Mouse (Mus musculus): Measurements from ENCODE around the gene Gpc2. TPM values are rescaled to one million over a fixed set of nuclear protein-coding genes. Genes with fewer than 3 reads are reported as not detected.

Gene Gpc2
- total RNA-seq, 2 experiments from 2014 or later = 6.7 to 8.2 TPM

DNA sequence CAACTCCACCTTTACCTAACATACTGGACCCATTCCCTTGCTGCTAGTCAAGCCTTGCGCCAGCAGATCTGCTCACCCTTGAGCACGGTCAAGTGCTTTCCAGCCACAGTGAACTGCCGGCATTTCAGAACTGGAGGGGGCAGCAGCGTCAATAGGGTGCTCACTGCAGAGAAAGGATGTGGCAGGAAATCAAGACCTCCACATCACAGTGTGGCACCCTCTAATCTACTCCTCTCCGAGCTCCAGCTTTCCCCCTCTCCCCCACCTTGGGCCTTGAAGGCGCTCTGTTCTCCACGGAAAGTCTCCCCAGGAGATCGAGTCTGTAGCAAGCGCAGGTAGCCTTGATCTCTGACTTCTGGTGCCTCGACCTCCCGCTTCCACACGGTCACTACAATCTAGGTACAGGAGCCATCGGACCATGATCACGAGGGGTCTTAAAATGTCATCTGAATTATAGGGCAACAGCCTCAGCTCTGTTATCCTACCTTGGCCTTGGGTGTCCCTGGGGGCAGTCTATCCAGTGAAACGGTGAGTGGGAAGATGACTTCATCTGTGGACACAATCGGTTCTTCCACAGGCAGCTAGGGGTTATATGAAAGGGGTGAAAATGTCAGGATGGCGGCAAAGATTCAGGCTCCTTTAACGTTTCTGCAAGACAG, 17.1 kb downstream of the Gpc2 start:
- DNase-seq (ENCODE audit: low spot score in 2 of 2) = no peak

DNA sequence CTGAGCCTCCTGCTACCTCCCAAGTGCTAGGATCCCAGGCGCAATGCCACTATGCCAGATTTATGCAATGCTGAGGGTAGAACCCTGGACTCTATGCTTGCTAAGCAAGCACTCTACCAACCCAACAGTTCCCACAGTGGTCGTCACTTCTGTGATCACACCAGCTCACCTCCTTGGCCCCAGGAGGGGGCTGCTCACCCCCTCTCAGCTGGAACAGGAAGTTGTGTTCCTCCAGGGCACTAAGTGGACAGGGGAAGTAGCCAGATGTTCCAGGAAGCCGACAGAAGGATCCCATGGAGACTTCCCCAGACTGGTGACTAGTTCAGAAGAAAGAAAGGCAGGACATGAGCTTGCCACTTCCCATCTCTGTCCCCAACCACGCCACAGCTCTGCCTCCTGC, 17.8 kb downstream of the Gpc2 start:
- no peak for DNase-seq (ENCODE audit: low spot score in 2 of 2)

DNA sequence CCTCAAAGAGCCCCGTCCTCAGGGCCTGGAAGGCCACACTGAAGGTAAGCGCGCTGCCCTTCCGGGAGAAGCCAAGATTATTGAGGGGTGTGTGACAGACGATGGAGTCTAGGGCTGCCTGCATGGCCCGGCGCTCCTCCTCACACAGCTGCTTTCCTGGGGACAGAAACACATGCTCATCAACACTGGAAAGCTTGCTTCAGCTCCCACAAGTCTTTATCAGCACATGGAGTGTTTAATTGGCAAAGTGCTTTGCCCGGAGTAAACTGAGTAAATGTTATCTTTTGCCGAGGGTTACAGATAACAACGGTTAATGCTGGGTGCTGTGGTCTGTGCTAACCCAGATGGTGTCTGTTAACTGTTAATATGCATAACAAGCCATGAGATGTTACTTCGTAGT, 19.0 kb downstream of the Gpc2 start:
- no peak for DNase-seq (ENCODE audit: low spot score in 2 of 2)

DNA sequence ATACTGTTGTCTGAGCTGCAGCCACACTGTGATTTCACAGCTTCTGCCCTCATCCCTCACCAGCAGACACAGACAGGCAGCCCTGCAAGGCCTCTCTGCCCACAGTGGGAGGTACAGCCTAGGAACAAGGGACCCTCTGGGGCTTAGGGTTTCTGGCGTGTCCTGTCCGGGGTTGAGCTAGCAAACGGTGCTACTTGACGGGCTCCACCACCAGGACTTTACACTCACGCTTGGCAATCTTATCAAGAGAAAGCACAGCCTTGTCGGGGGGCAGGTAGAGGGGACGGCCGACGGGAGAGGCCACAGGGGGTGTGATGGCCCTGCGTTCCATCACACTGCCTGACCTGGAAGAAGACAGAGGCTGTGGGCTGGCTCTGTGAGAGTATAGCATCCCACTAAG, 19.8 kb downstream of the Gpc2 start:
- DNase-seq (ENCODE audit: low spot score in 2 of 2) = no peak

DNA sequence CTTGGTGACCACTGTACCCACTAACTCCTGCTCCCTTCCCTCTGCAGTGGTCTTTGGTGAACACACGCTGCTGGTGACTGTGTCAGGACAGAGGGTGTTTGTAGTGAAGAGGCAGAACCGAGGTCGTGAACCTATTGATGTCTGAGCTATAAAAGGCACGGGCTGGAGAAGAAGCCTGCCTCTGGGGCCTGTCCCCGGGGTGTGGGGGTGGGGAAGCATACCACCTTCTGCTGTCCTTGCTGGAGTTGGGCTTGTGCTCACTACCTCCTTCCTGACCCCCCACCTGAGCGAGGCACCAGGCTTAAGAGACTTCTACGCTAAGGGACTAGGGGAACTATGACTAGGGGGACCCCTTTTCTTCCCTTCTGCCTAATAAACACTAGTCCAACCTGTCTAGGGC, 20.8 kb downstream of the Gpc2 start:
- DNase-seq (ENCODE audit: low spot score in 2 of 2) = no peak

DNA sequence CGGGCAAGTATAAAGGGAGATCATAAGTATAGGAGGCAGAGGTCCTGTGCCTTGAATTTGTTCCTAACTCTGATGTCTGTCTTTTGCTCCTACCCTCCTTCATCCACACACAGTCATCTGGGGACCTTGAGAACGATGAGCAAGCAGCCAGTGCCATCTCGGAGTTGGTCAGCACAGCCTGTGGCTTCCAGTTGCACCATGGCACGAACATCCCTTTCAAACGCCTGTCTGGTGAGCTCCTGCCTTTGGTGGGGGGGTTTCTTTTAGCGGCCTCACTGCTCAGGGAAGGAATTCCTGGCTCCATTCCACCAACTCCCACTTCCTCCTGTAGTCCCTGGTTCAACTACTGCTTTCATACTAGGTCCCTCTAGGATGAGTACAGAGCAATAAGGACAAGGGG, 21.3 kb downstream of the Gpc2 start:
- DNase-seq (ENCODE audit: low spot score in 2 of 2) = no peak

DNA sequence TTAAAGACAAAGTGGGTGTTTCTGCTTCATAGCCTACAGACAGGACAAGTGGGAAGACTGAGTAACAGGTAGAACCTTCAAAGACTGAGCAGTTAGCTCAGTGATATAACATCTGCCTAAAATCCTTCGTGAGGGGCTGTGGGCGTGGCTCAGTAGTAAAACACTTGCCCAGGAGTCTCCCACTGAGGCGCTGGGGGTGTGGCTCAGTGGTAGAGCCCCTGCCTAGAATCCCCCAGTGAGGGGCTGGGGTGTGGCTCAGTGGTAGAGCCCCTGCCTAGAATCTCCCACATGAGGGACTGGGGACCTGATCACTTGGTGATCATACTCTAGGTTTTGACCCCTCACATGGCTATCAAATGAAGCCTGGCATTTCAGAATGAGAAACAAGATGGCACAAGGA, 21.7 kb downstream of the Gpc2 start:
- no peak for DNase-seq (ENCODE audit: low spot score in 2 of 2)

DNA sequence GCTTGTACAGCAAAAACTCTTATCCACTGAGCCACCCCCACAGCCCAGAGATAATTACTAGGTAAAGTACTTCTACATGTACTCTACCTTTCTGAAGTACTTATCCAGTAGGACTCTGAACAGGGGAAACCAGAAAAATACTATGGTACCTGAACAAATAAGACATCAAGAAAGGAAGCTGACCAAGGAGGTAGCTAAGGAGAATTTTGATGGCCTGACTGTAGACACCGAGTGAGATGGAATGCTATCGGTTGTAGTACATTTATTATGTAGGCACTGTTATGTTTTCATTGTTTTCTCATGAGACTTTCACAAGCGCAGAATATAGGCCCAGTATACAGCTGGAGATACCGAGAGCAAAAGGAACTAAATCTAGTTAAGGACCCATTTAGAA, 22.2 kb downstream of the Gpc2 start:
- DNase-seq (ENCODE audit: low spot score in 2 of 2) = no peak

DNA sequence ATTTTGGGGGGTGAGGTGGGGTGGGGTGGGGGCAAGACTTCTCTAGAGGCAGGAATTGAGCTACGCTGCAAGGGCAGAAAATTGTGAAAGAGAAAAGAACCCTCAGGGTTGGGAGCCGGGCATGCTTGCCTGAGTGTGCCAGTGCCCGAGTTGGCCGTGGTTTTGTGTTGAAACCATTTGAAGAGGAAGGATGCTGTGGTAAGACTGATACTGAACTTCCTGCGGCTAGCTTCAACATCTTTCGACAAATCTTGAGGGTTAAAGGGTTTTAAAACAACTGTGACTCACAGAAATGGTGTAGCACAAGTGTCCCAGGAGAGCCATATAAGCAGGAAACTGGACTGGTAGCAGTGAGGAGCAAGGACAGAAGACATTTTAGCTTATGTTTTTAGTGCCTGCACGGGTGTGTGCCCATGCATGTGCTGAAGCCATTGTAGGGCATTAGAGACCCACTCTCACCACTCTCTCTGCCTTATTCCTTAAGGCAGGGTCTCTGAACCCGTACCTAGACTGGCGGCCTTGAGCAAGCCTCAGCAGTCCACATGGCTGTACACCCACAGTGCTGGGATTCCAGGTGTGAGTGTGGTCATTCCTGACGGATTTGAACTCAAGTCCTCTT, 22.7 kb downstream of the Gpc2 start:
- no peak for DNase-seq (ENCODE audit: low spot score in 2 of 2)

DNA sequence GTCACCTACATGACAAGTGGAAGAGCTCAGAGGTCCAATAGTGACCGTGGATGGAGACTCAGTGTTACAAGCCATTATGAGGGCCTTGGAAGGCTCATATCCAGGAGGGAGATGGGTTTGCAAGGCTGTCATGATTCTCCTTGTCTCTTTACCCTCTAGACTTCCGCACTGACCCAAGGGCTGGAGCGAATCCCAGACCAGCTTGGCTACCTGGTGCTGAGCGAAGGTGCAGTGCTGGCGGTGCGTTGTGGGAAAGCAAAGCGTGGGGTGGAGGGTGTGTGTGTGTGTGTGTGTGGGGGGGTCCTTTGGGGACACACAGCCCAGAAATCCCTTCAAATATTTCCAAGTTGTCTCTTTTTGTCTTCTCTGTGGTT, 23.7 kb downstream of the Gpc2 start:
- no peak for DNase-seq (ENCODE audit: low spot score in 2 of 2)

DNA sequence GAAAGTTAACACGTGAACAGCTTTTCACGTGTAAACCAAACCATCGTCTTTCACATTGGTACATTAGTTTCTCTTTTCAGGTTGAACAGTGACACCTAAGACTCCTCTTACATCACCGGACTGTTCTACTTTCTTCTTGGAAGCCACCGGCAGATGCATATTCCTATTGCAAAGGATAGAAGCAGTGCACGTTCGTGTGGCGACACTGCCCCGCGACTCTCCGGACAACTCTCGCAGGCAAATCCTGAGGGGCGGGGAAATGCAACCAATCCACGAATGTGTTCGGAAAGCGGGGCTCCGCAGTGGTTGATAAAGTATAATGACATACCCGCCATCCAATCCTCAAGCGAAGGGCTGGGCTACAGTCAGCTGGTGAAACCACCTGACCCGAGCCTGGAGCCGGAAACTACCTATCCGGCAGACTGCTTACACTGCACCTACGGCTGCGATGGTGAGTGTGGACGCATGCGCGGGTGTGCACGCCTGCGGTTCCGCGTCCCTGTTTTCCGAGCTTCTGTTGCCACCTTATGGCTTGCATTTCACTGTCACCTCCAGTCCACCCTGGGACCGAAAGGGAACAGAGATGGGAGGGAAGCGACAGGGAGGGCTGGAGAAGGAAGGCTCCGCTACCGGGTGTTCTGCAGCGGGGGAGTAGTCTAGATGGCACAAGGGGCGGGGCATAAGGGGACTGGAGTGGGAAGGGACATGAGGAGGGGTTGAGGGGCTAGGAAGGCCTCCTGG, 24.3 kb downstream of the Gpc2 start, which contains the start of gene Lamtor4:
TSS of gene Lamtor4 (plus strand) at position 130 of the 741 bp plus-strand sequence.
- peak; percentile 91 to 98 for DNase-seq (ENCODE audit: low spot score in 2 of 2)

DNA sequence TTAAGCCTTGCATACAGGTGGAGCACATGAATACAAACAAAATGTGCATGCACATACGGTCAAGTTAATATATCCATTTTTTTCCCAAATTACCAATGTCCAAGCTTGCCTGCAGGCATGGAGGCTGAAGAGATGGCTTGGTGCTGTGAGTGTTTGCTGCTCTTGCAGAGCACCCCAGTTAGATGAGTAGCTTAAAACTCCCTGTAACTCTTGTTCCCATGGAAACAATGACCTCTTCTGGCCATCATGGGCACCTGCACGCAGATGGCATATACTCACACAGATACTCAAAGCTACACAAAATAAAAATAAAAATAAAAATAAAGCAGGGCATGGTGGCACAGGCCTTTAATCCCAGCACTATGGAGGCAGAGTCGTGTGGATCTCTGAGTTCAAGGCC, 26.7 kb downstream of the Gpc2 start:
- DNase-seq (ENCODE audit: low spot score in 2 of 2) = no peak

DNA sequence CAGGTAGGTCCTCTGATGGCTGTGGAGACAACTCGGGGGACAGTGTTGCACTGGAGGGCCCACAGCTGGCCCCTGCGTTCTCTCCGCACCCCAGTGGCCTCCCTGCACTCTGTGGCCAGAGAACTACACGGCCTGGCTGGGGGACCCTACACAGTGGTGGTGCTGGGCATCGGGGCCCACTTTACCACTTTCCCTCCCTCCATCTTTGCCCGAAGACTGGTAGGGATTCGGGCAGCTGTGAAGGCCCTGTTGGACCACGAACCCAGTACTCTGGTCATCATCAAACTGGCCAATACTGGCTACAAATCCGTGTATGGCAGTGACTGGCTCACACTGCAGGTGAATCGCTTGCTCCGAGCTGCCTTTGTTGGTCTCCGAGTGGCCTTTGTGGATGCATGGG, 28.7 kb downstream of the Gpc2 start:
- DNase-seq (ENCODE audit: low spot score in 2 of 2) = no peak

DNA sequence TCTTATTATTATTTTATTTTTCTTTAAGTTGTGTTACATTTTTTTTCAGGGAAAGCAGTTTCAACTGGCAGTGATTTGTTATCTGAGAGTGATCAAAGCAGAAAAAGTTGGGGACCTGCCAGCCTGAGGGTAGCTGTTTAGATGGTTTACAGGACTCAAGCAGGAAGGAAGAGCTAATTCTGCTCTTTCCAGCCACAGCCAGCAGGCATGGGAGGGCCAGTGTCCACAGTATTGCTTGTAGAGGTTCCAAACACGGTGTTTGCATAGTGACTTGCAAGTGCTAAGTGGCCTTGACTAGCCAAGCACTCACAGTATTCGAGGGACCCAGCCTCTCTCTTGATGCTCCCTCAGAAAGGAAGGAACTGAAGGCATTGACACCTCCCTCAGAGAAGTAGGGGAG, 38.3 kb downstream of the Gpc2 start:
- DNase-seq (ENCODE audit: low spot score in 2 of 2) = no peak

DNA sequence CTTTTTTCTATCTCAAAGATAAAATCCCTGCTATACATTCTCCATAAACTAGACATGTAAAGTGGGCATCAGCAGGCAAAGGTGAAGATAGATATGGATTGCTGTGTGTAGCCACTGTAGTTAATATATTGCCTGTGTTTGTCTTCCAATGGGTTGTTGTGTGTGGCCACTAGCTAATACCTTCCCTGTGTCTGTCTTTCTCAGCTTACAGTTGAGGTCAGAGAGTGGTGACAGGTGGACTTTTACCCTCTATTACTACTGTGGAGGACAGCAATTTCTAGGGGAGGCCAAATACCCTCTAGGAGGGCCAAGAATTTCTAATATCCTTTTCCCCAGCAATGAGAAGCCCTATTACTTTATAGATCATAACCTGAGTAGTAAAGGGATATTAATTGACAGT, 45.6 kb downstream of the Gpc2 start:
- DNase-seq (ENCODE audit: low spot score in 2 of 2) = no peak

DNA sequence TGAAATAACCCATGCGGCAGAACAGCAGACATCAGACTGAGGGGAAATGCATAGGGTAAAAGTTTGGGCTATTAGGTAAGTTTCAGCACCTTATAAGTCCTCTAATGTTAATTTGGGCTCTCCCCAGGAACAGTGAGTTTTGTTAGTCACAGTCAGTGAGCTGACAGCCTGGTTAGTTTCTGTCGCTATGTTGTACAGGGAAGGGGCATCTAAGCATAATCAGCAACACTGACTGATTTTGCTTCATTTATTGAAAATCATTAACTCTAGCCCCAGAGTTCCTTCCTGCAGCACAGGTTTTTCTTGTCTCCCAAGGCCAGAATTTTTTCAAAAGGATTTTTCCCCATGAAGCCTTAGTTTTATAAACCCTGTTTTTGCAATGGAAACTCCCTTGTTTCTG, 46.0 kb downstream of the Gpc2 start:
- DNase-seq (ENCODE audit: low spot score in 2 of 2) = no peak

DNA sequence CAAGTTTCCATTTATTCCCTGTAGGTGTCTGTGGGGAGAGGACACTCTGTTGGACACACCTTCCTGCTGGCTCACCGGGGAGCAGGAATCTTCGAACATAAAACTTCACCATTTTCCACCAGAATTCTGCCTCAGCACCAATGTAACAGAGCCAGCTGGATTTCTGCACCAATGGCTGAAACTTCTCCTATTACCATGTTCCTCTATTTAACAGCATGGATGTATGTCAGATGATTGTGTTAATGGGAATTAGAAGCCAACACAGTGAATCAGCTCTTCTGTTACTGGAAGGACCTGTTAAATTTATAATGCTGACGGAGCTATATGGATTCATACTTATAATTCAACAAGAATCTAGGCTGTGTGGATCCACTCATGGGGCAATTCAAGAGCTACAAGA, 50.3 kb downstream of the Gpc2 start:
- DNase-seq (ENCODE audit: low spot score in 2 of 2) = no peak

DNA sequence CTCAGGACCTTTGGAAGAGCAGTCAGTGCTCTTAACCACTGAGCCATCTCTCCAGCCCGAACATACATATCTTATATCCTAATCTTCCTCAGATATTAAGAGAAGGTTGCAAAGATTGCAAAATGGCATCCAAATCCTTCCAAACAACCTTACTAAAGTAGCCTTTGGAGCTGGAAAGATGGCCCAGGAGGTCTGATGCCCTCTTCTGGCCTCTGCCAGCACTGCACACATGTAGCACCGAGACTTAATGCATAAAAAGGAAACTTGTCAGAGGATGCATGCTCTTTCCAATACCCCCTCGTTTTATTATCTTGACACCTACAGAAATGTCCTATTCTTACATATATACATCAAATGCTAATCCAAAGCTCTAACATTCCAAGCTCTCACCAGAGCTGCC, 51.8 kb downstream of the Gpc2 start:
- no peak for DNase-seq (ENCODE audit: low spot score in 2 of 2)

DNA sequence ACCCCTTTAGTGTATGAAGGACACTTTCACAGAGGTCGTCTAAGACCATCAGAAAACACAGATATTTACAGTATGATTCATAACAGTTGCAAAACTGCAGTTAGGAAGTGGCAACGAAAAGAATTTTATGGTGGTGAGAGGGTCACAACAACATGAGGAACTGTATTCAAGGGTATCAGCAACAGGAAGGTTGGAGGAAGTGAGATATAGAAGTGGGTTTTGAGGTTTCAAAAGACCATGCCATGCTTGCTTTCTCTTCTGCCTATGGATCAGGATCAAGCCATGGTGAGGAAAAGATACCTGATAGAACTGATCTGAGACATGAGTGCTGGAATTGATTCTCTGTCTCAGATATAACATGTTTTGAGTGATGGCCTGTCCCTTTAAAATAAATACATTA, 52.4 kb downstream of the Gpc2 start:
- DNase-seq (ENCODE audit: low spot score in 2 of 2) = no peak

DNA sequence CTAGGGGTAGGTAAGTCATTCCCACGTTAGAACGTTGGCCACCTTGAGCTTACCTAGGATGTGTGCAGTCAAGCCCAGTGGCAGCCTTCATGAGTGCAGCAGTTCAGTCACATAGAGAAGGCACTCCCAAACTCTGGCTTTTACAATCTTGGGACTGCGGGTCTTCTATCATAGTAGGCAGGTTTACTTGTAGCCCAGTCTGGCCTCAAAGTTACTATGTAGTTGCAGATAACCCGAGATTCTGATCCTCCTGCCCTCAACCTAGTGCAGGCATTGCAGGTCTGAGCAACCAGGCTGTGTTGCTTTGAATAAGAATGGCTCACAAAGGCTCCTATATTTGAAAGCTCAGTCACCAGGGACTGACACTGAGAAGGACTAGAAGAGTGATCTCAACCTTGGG, 53.3 kb downstream of the Gpc2 start:
- DNase-seq (ENCODE audit: low spot score in 2 of 2) = no peak

DNA sequence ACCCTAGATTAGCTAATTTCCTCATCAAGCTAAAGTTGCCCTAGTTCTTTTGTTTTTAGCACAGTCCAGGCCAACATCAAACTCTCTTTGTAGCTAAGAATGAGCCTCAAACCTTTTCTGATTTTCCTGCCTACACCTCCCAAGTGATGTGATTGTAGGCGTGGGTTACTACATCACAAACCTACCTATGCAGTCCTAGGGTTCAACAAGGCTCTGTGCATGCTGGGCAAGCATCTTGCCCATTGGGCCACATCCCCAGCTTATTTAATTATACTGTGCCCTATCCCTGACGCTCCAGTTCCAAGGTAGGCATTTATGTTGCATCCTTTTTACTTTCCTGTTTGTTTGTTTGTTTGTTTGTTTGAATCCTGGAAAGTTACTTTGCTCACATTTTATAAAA, 54.1 kb downstream of the Gpc2 start, which contains the start of gene Nxpe5:
TSS of gene Nxpe5 (plus strand) at position 199 of the 400 bp plus-strand sequence.
- no peak for DNase-seq (ENCODE audit: low spot score in 2 of 2)
